In genomic region chr14:110472743-110473142, GRCm38 (mm10) we compare ENCODE assay signal across 19 mouse cellular contexts.
DNase-seq lines count a peak whose midpoint lies in the region; ATAC-seq lines count a peak whose summit lies in the region.
"Had no signal": no experiment of that assay in that cellular context is flagged by ENCODE, and none has a peak within 500 bp of the region (broad histone marks: within the 10 kb centered on the region; RNA-seq: fewer than 3 reads in every experiment).

No protein-coding gene starts in this region.

- no peak overlapping the region for H3K27ac ChIP-seq in hindbrain, embryonic 14.5 days
- H3K27ac ChIP-seq: heart, embryonic 15.5 days; neural tube, embryonic 12.5 days had no signal

- DNase-seq in kidney, postnatal 10 days = peak; percentile 8
- DNase-seq in kidney, adult 18-20 months = no peak
- peak; percentile 93 for DNase-seq in Muller cell, postnatal 12 days (ENCODE audit: inconsistent ontology term)
- DNase-seq in embryo, embryonic 10 days (ENCODE audit: low spot score) = peak; percentile 31
- DNase-seq in hindbrain, embryonic 14.5 days (ENCODE audit: low spot score) = no peak
- DNase-seq in adrenal gland, postnatal 10 days = no peak
- DNase-seq in natural killer cell, adult 2 months (ENCODE audit: low spot score in 2 of 2) = no peak
- DNase-seq: adrenal gland, adult 2 months; cerebellum, adult 9-11 months; gastrocnemius, postnatal 36 days; heart, postnatal 4 days; left cerebral cortex, postnatal 4 days; liver; liver, postnatal 0 days; thymus, postnatal 14 days had no signal

- peak; percentile 42; the same call in 1 of the 2 replicates for ATAC-seq in hindbrain, embryonic 14.5 days (ENCODE audit: low FRiP score)
- ATAC-seq: forebrain, embryonic 16.5 days; intestine, postnatal 0 days; liver, postnatal 0 days had no signal

- H3K36me3 ChIP-seq in hindbrain, embryonic 14.5 days (replicated peaks; ENCODE audit: control insufficient read depth, insufficient read depth) = no peaks in the 10 kb centered on the region
- H3K36me3 ChIP-seq: heart, embryonic 15.5 days; neural tube, embryonic 12.5 days had no signal

- 0 out of 2 replicates have a peak, but pooled peaks cover 4% of the 10 kb centered on the region for H3K4me1 ChIP-seq in hindbrain, embryonic 14.5 days (replicated peaks; ENCODE audit: control insufficient read depth, insufficient read depth, low read length)
- H3K4me1 ChIP-seq: heart, embryonic 15.5 days; neural tube, embryonic 12.5 days had no signal

- no peak overlapping the region for H3K4me2 ChIP-seq in hindbrain, embryonic 14.5 days (replicated peaks)
- H3K4me2 ChIP-seq: heart, embryonic 15.5 days; neural tube, embryonic 12.5 days had no signal

- no peak overlapping the region for H3K4me3 ChIP-seq in hindbrain, embryonic 14.5 days (replicated peaks; ENCODE audit: low read length)
- H3K4me3 ChIP-seq: heart, embryonic 15.5 days; neural tube, embryonic 12.5 days had no signal

- H3K9me3 ChIP-seq in hindbrain, embryonic 14.5 days (ENCODE audit: control insufficient read depth, low read length) = no peaks in the 10 kb centered on the region
- H3K9me3 ChIP-seq: heart, embryonic 15.5 days; neural tube, embryonic 12.5 days had no signal

- H3K9ac ChIP-seq in hindbrain, embryonic 14.5 days = no peak overlapping the region
- H3K9ac ChIP-seq: heart, embryonic 15.5 days; liver, postnatal 0 days; neural tube, embryonic 12.5 days had no signal

- no peaks in the 10 kb centered on the region for H3K27me3 ChIP-seq in hindbrain, embryonic 14.5 days (ENCODE audit: control insufficient read depth, insufficient read depth, low read length)
- H3K27me3 ChIP-seq: heart, embryonic 15.5 days; neural tube, embryonic 12.5 days had no signal

- WGBS in hindbrain, embryonic 14.5 days = 24% methylated on average over 3 of the region's 3 CpGs

Comparison
In these comparisons a context has a peak if more than half of its experiments do, and no peak if none do; other contexts are left out.
1. DNase-seq: peak in kidney, postnatal 10 days (single experiment), Muller cell, postnatal 12 days (single experiment) and embryo, embryonic 10 days (single experiment); none in kidney, adult 18-20 months (single experiment), hindbrain, embryonic 14.5 days (single experiment), adrenal gland, postnatal 10 days (single experiment) and natural killer cell, adult 2 months (0 of 2).